Comparison of ENCODE assay signal across 1 mouse cellular context in the genomic region with DNA sequence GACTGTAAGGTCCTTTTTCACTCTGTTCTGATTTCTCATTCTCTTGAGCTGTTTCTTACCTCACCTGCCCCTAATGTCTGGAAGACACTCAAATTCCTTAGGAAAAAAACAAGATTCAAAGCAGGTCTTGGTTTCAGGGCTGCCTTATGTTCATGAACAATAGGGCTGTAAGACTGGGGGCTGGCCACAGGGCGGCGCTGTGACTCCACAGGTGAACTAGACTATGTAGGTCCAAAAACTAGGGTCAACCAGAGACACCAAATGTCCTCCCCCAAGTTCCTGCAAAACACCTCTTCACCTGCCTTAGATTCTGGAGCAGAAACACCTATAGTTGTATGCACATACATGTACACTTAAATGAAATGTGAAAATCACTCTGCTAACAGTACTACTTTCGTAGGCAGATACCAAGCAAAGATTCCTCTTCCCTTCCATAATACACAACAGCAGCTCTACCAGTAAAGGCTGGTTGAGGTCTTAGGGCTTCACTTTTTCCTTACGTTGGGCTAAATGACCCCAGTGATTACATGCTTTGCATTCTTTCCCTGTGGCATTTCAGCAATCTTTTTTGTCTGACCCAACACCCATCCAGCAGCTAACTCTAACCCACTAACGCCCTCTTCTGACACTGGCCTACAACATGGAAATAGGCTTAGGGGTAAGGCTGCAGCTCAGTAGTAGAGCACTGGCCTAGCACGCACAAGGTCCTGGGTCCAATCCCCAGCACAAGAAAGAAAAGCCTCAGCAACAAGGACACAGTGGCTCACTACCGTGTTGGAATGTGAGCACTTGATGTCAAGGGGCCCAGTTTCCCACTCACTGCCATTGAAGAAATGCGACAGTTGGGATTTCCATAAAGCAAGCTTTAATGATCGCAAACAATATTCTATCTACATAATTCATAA.
TF ChIP-seq lines count a peak whose summit lies in the region.

No protein-coding gene starts in this region.

TF ChIP-seq in C2C12, 6 proteins besides CTCF, POLR2A, EP300 and RAD21 (continued from another document):
- TF ChIP-seq USF1 (IDR thresholded peaks at IDR 0.05; ENCODE audit: low read depth) (no peak), CEBPB (IDR thresholded peaks at IDR 0.05; ENCODE audit: low read depth) (no peak), MYOD1 (IDR thresholded peaks at IDR 0.05; ENCODE audit: control insufficient read depth, insufficient read length, low read depth) (no peak), MAX (IDR thresholded peaks at IDR 0.05) (no peak), FOSL1 (IDR thresholded peaks at IDR 0.05; ENCODE audit: insufficient read depth, low read length, poor library complexity, severe bottlenecking) (no peak)
